Mouse (Mus musculus): ENCODE results near the gene Gnb1. TPM values are rescaled to one million over a fixed set of nuclear protein-coding genes. Genes with fewer than 3 reads are reported as not detected.

The Gnb1 gene
- total RNA-seq, 2 experiments from 2014 or later: 718 to 729 TPM

DNA sequence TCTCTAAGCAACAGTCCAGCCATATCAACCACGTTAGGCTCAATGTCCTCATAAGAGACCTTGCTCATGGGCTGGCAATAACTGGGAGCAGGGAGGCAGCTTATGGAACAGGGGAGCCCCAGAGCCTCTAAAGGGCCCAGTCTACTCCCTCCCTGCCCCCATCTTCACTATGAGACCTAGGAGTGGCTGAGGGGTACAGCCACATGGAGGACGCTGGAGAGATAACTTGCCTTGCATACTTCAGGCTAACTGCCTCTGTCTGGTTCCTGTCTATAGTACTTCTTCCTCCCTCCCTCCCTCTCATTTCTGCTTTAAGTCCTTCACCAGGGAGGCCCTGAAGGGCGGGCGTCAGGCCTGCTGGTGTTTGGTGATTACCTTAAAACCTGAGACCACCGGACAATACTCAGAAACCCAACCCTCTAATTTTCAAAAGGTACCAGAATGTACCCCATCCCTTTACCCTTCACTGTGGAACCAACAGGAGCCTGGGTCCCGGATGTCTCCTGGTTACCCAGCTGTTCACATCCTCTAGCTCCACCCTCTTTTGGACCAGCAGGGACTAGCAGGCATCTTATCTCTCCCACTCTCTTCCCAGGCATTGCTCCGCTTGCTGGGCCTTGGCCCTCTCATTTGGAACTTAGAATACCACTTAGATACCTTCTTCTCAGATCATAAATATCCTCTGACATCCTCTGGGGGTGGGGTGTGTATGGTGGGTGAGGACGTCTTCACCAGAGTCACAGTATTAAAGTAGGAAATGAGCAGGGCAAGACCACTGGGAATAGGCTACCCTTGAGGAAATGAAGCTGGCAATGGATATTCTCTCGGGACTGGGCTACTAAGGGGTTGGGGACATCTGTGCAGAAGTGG lies 1.8 kb upstream of the Gnb1 start:
- H3K27ac ChIP-seq: peak overlapping the region; percentile 71
- no peak overlapping the region for H3K4me3 ChIP-seq
- no peak for DNase-seq (ENCODE audit: low spot score in 2 of 2)
- no peak for TF ChIP-seq CTCF (conservative IDR thresholded peaks at IDR 0.05)

DNA sequence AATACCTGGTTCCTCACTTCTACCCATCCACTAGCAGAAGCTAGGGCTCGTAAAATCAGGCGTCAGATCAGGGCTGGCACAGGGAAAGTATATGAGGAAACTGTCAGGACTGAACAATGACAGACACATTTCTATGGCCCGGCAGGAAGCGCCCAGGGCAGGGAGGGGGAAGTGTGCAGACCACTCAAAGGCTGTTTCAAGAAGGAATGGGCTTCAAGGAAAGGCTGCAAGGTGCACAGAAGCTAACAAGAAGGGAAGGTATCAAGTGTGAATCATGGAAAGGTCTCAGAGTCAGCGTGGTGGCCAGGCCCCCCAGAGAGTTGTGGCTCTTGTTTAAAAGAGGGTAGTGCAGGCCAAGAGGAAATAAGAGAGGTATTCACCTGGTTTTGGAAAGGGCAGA lies 705 bp upstream of the Gnb1 start:
- Histone ChIP-seq H3K4me3 (peak overlapping the region; percentile 68), H3K27ac (peak overlapping the region; percentile 97)
- DNase-seq (ENCODE audit: low spot score in 2 of 2): no peak
- TF ChIP-seq CTCF (conservative IDR thresholded peaks at IDR 0.05): no peak

DNA sequence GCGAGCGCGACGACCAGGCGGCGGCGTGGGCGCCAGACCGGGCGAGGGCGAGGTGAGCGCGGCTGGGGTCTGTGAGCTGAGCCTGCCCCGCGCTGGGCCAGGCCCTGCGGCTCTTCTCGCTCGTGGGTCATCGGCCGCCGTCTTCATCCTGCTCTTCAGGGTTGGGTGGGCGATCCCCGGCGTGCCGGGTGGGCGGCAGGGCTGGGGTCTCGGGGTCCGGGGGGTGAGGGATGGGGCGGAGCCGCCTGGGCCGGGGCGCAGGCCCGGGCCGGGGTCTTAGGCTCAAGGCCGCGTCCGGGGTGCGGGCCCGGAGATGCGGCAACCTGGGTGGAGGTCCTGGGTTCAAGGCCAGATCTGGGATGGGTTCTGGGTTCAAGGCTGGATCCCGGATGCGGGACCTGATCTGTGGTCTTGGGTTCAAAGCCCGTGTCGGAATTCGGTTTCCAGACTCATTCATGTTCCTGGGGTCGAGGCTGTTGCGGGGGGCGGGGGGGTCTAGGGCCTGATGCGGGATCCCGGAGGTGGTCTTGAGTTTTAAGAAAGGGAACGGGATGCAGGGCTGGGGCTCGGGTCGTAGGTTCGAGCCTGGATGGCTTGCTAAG lies 469 bp downstream of the Gnb1 start:
- H3K27ac ChIP-seq: peak overlapping the region; percentile 97
- no peak for TF ChIP-seq CTCF (conservative IDR thresholded peaks at IDR 0.05)
- H3K4me3 ChIP-seq: peak overlapping the region; percentile 97
- no peak for DNase-seq (ENCODE audit: low spot score in 2 of 2)

DNA sequence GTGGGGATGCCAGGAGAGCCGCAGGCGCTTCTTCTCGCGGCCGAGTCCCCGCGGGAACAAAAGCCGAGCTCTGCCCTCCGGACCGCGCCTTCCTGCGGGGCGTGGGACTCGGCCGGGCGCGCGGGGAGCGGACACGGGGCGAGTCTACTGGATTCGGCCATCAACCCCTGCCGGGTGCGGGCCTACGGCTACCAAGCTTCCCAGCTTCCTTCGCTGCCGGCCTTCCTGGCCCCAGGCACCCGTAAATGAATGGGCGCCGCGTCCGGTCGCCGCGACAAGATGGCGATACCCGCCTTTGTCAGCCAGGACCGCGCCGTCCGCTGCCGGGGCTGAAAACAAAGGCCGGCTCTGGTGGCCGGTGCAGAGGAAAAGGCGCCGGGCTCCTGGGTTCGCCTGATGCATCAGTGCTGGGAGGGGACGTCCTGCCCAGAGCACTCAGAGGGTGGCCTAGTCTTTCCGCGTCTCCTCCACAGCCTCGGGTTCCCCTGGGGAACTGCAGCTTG lies 1.0 kb downstream of the Gnb1 start:
- TF ChIP-seq CTCF (conservative IDR thresholded peaks at IDR 0.05): peak; percentile 34
- Histone ChIP-seq H3K27ac (peak overlapping the region; percentile 97), H3K4me3 (peak overlapping the region; percentile 97)
- DNase-seq (ENCODE audit: low spot score in 2 of 2): peak in 1 of 2 experiments; percentile 19

DNA sequence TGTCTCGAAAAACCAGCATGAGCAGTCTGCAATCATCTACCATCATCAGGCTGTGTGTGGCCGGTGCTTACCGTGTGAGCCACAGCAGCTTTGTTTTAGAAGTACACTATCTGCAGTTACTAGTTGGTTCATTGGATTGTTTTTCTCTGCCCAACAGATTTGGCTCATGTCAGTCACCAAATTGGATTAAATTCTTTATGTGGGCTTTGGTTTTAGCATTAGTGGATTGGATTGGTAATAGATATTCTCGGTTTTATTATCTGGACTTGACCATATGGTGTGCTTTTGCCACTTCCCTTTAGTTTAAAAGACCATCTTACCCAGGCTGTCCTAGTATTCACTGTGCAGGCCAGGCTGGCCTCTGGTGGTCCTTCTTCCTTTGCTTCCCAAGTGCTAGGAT lies 3.7 kb downstream of the Gnb1 start:
- no peak for DNase-seq (ENCODE audit: low spot score in 2 of 2)
- no peak overlapping the region for H3K4me3 ChIP-seq
- TF ChIP-seq CTCF (conservative IDR thresholded peaks at IDR 0.05): no peak
- peak overlapping the region; percentile 39; the same call in 1 of the 2 replicates for H3K27ac ChIP-seq

DNA sequence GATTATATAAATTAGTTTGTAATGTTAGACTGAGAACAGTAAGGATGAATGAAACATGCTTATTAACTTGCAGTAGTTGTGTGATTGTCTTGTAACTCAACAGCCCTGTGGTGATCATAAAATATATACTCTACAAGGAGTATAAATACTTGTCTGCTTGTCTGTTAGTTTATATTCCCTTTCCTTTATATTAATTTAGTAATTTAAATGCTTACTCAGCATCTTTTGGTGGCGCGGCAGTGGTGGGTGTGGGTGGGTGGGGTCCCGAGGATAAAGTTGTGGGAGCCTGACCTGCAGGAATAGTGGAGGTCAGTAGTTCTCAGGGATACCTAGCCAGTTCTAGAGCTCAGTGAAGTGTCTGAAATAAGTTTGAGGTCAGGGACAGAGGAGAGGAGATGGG lies 6.8 kb downstream of the Gnb1 start:
- no peak for TF ChIP-seq CTCF (conservative IDR thresholded peaks at IDR 0.05)
- DNase-seq (ENCODE audit: low spot score in 2 of 2): no peak
- H3K27ac ChIP-seq: no peak overlapping the region
- no peak overlapping the region for H3K4me3 ChIP-seq

DNA sequence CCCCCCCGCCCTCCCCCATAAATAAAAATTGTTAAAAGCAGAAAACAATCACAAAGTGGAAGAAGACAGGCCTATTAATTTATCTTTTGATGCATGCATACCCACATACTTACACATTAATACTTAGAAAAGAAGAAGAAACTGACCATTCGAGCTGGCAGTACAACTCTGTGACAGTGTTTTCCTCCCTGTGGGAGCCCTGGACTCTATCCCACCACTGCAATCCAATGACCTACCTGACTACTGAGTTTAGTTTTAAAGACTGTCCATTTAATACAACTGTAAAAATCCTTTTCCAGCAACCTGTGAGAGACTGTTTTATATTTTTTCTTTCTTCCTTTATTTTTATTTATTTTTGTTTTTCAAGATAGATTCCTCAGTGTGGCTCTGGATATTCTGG lies 10.0 kb downstream of the Gnb1 start:
- H3K27ac ChIP-seq: no peak overlapping the region
- no peak for DNase-seq (ENCODE audit: low spot score in 2 of 2)
- no peak for TF ChIP-seq CTCF (conservative IDR thresholded peaks at IDR 0.05)
- no peak overlapping the region for H3K4me3 ChIP-seq

DNA sequence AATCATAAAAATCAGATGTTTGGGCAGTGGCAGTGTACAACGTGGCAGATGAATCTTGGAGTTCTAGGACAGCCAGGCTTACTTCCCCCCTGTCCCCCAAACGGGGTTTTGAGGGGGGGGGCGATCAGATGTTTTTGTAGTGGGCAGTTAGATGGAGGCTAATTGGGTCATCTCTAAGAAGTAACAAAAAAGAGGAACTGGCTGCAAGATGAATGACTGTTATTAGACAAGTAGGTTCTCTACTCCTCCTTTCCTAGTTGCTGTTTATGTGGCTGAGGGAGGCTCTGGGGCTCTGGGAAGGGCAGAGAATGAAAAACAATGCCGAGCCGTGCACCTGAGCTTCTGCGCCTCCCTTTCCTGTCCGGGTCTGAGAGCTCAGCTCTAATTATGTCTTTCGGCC lies 13.9 kb downstream of the Gnb1 start:
- DNase-seq (ENCODE audit: low spot score in 2 of 2): no peak

DNA sequence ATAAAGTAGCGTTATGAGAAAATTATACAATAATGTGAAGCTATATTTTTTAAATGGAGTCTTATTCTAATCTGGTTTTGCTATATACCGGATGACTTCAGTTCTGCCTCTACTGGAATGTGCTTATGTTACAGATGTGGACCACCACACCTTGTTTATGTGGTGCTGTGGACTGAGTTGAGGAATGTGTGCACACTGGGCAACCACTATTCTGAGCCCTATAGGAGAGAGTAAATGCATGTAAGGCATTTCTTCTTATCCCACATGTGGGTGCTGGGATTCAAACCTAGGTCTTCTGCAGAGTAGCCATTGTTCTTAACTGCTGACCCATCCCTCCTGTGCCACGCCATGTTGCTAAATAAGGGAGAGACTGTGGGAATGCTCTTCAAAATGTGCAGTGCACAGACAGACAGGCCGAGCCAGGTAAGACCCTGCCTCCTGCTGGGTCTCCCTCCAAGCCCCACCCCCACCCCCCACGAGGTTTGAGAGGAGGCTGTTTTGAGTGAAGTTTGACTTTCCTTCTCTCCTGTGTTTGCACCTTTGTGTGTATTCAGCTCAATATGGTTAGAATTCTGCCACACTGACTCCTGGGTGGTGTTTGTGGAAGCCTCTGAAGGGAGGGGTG lies 14.6 kb downstream of the Gnb1 start:
- Histone ChIP-seq H3K27ac (peak overlapping the region; percentile 73; the same call in 1 of the 2 replicates), H3K4me3 (no peak overlapping the region)
- TF ChIP-seq CTCF (conservative IDR thresholded peaks at IDR 0.05): no peak
- no peak for DNase-seq (ENCODE audit: low spot score in 2 of 2)

More for the DNA sequence above, 13.9 kb downstream of the Gnb1 start:
- Histone ChIP-seq H3K27ac (peak overlapping the region; percentile 73), H3K4me3 (no peak overlapping the region; the same call in 1 of the 2 replicates)
- TF ChIP-seq CTCF (conservative IDR thresholded peaks at IDR 0.05): no peak

DNA sequence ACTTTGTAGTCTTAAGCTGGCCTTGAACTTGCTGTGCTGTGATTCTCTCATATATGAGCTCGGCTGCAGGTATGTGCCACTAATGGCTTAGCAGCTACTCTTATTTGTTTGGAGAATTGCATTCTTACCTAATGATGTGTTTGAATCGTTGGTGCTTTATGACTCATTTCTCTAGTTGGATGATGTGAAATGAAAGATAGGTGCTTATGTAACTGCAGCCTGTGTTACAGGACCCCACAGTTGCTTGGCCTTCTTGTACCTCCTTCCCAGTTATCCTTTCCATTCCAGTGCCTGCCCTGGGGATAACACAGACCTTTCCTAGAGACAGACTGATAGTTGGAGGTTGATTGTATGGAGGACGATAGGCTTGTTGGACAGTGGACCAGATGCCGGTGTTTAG lies 17.5 kb downstream of the Gnb1 start:
- TF ChIP-seq CTCF (conservative IDR thresholded peaks at IDR 0.05): no peak
- no peak for DNase-seq (ENCODE audit: low spot score in 2 of 2)
- Histone ChIP-seq H3K4me3 (no peak overlapping the region), H3K27ac (peak overlapping the region; percentile 25; the same call in 1 of the 2 replicates)

DNA sequence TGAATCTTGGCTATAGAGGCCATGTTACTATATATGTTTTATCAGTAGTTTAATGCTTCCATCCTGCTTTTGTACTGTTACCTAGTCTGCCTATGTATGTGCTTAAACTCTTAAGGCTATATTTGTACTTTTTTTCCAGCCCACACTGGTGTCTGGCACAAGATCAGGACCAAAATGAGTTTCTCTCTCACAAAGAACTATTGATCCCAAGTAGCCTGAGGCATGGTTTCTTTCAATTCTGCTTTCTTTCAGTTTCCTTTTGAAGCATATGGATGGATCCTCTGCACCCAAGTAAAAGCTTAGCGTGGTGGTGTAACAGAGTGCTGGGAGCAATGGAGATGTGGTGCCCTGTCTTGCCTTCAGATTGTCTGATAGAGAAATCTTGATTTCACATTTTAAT lies 19.8 kb downstream of the Gnb1 start:
- Histone ChIP-seq H3K4me3 (no peak overlapping the region), H3K27ac (peak overlapping the region; percentile 55)
- DNase-seq (ENCODE audit: low spot score in 2 of 2): no peak
- no peak for TF ChIP-seq CTCF (conservative IDR thresholded peaks at IDR 0.05)

DNA sequence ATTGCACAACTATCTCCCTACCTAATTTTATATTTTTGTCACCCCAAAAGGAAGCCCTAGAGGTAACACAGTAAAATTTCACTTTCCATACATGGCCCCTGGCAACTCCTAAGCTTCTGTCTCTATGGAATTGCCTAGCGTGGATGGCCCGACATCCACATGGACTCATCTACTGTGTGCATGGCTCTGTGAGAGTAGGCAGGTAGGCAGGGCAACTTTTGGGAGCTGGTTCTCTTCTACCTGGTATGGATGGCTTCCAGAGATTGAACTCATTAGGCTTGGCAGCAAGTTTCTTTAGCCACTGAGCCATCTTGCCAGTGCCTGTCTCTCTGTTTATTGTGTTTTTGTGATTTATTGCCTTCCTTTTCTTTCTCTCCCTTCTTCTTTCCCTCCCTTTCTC lies 23.6 kb downstream of the Gnb1 start:
- TF ChIP-seq CTCF (conservative IDR thresholded peaks at IDR 0.05): no peak
- Histone ChIP-seq H3K4me3 (no peak overlapping the region), H3K27ac (no peak overlapping the region)
- no peak for DNase-seq (ENCODE audit: low spot score in 2 of 2)

DNA sequence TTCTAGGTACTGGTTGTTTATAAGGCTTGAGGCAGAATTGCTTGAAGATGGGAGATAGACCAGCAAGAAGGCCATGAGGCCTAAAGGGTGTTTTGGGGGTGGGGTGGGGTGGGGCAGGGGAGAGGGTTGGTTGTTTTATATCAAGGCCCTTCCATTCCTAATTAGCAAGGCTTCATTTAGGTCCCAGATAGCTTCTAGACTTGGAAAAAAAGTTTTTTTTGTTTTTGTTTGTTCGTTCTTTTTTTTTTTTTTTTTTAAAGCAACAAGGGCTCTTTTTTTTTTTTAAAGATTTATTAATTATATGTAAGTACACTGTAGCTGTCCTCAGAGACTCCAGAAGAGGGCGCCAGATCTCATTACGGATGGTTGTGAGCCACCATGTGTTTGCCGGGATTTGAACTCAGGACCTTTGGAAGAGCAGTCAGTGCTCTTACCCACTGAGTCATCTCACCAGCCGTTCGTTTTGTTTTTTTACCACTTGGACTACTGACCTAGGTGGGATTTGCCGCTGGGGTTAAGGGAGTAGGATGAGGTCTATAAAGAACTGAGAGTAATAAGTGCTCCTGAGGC lies 26.9 kb downstream of the Gnb1 start:
- no peak for DNase-seq (ENCODE audit: low spot score in 2 of 2)
- TF ChIP-seq CTCF (conservative IDR thresholded peaks at IDR 0.05): peak; percentile 59
- no peak overlapping the region for H3K27ac ChIP-seq
- H3K4me3 ChIP-seq: no peak overlapping the region

Measured in layer of hippocampus, adult 2 months (tissue).